Mouse (Mus musculus) megakaryocyte, adult 5-6 weeks (primary cell): ENCODE measurements around the gene Gm20897. TPM values are rescaled to one million over a fixed set of nuclear protein-coding genes. Genes with fewer than 3 reads are reported as not detected.
"Not testable (repeated sequence)": the region's sequence is repeated elsewhere in the genome, so short reads cannot be mapped to it uniquely, and the experiment has no call there.

Experiments
- ATAC-seq: 2 replicates; pipeline ENCODE4 v1.8.0; 2016; ENCODE audit warnings: mild to moderate bottlenecking, inconsistent platforms; ENCODE audit not compliant: poor library complexity, severe bottlenecking
- total RNA-seq, 2 experiments: library from RNA; stranded (forward) in 1 of 2; stranded (reverse) in 1 of 2; fragments of 153-499, 151-499 nt in 1 of 2; fragments of 221-1000, 200-1000 nt in 1 of 2; gene quantifications; 2 replicates each; pipeline versions ENCODE4 v1.2.3 to v1.2.4; 2015 to 2017

Gene Gm20897
- total RNA-seq (2015): not detected in 2 replicates
- not detected in 2 replicates for total RNA-seq (2017)

- not testable (repeated sequence) for ATAC-seq
These were observed at the start of gene Gm20897 for GRCm38 (mm10) chrY:38502138-38502537. TSS of gene Gm20897 (minus strand) at chrY:38502238.

Other genes starting within 250 kb of the Gm20897 start
- not detected in 2 replicates for gene Gm21732, start 73.5 kb upstream of the Gm20897 start, total RNA-seq (2015)
- not detected in 2 replicates for gene Gm21732, start 73.5 kb upstream of the Gm20897 start, total RNA-seq (2017)